18 mouse cellular contexts compared by ENCODE assay signal in the genomic region with DNA sequence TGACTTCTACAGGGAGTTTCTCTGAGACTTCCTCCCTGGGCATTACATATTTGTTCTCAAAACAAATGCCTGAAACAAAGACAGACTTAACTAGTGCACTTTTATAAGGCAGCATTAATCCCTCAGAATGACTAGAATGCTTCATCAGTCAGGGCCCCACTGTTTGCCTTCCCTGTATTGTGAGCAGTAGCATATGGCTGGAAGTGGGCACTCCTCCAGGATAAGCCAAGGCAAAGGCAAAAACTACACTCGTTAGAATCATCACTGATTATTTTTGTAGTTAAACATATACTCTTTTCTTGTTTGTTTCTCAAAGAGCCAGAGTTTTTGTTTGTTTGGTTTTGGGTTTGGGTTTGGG. TPM values are rescaled to one million over a fixed set of nuclear protein-coding genes. Genes with fewer than 3 reads are reported as not detected.
A peak's percentile ranks its signal among the peaks of the same experiment; 100 is the strongest.
DNase-seq lines count a peak whose midpoint lies in the region; ATAC-seq and TF ChIP-seq lines count a peak whose summit lies in the region.
"Had no signal": no experiment of that assay in that cellular context is flagged by ENCODE, and none has a peak within 500 bp of the region (broad histone marks: within the 10 kb centered on the region; RNA-seq: fewer than 3 reads in every experiment).

No protein-coding gene starts in this region.

- no peak for DNase-seq in lung, postnatal 0 days (ENCODE audit: low spot score)
- DNase-seq in lung, postnatal 36 days, result no peak
- DNase-seq in layer of hippocampus, postnatal 10 days (ENCODE audit: low spot score in 2 of 2), result no peak
- no peak for DNase-seq in left cerebral cortex, adult 8-10 months (ENCODE audit: low spot score in 2 of 2)
- DNase-seq: adrenal gland, postnatal 14 days; B cell, adult 2 months; cerebellum, postnatal 14 days; kidney, adult 9 months; left cerebral cortex, postnatal 4 days had no signal

- H3K9me3 ChIP-seq in forebrain, embryonic 16.5 days (ENCODE audit: control insufficient read depth, low read length), result no peaks in the 10 kb centered on the region
- H3K9me3 ChIP-seq in forebrain, embryonic 12.5 days, result no peaks in the 10 kb centered on the region
- H3K9me3 ChIP-seq in intestine, embryonic 15.5 days, result no peaks in the 10 kb centered on the region
- no peaks in the 10 kb centered on the region for H3K9me3 ChIP-seq in intestine, postnatal 0 days (ENCODE audit: control insufficient read depth)
- no peaks in the 10 kb centered on the region for H3K9me3 ChIP-seq in lung, postnatal 0 days (ENCODE audit: low read length)
- H3K9me3 ChIP-seq: liver, embryonic 15.5 days; megakaryocyte, embryonic 14.5 days; neural tube, embryonic 13.5 days had no signal

- no peaks in the 10 kb centered on the region; the same call in 1 of the 2 replicates for H3K4me1 ChIP-seq in forebrain, embryonic 16.5 days (replicated peaks; ENCODE audit: control insufficient read depth, insufficient read depth, low read length)
- H3K4me1 ChIP-seq in forebrain, embryonic 12.5 days, result peaks cover 5% of the 10 kb centered on the region; the same call in 1 of the 2 replicates
- peaks cover 7% of the 10 kb centered on the region; the same call in 1 of the 2 replicates for H3K4me1 ChIP-seq in intestine, embryonic 15.5 days (replicated peaks)
- 0 out of 2 replicates have a peak, but pooled peaks cover 5% of the 10 kb centered on the region for H3K4me1 ChIP-seq in intestine, postnatal 0 days (replicated peaks; ENCODE audit: control insufficient read depth, insufficient read depth, low read length)
- peaks cover 12% of the 10 kb centered on the region; the same call in 1 of the 2 replicates for H3K4me1 ChIP-seq in lung, postnatal 0 days (ENCODE audit: insufficient read depth, low read depth, low read length)
- H3K4me1 ChIP-seq: megakaryocyte, embryonic 14.5 days; neural tube, embryonic 13.5 days had no signal

- H3K4me3 ChIP-seq in forebrain, embryonic 16.5 days (replicated peaks; ENCODE audit: low read length), result no peak overlapping the region
- H3K4me3 ChIP-seq in forebrain, embryonic 12.5 days (replicated peaks), result no peak overlapping the region
- H3K4me3 ChIP-seq in intestine, embryonic 15.5 days (replicated peaks), result no peak overlapping the region
- no peak overlapping the region for H3K4me3 ChIP-seq in intestine, postnatal 0 days (ENCODE audit: low read depth, low read length)
- no peak overlapping the region for H3K4me3 ChIP-seq in lung, postnatal 0 days (ENCODE audit: low read depth, low read length)
- H3K4me3 ChIP-seq: liver, embryonic 15.5 days; megakaryocyte, embryonic 14.5 days; neural tube, embryonic 13.5 days had no signal

- TF ChIP-seq EP300 in lung, postnatal 0 days (IDR thresholded peaks at IDR 0.05), result no peak

- no peak for TF ChIP-seq CTCF in intestine, postnatal 0 days (IDR thresholded peaks at IDR 0.05; ENCODE audit: low read depth)
- TF ChIP-seq CTCF in lung, postnatal 0 days (IDR thresholded peaks at IDR 0.05), result no peak

- no peaks in the 10 kb centered on the region for H3K36me3 ChIP-seq in forebrain, embryonic 16.5 days (ENCODE audit: control insufficient read depth, insufficient read depth)
- no peaks in the 10 kb centered on the region for H3K36me3 ChIP-seq in forebrain, embryonic 12.5 days (replicated peaks)
- no peaks in the 10 kb centered on the region for H3K36me3 ChIP-seq in intestine, embryonic 15.5 days
- no peaks in the 10 kb centered on the region for H3K36me3 ChIP-seq in intestine, postnatal 0 days (ENCODE audit: control insufficient read depth, insufficient read depth)
- no peaks in the 10 kb centered on the region; the same call in 1 of the 2 replicates for H3K36me3 ChIP-seq in lung, postnatal 0 days (ENCODE audit: insufficient read depth, low read length)
- H3K36me3 ChIP-seq: liver, embryonic 15.5 days; neural tube, embryonic 13.5 days had no signal

- no peak overlapping the region for H3K9ac ChIP-seq in forebrain, embryonic 16.5 days (replicated peaks; ENCODE audit: low read depth, low read length)
- no peak overlapping the region for H3K9ac ChIP-seq in forebrain, embryonic 12.5 days
- H3K9ac ChIP-seq in intestine, embryonic 15.5 days, result no peak overlapping the region
- H3K9ac ChIP-seq in intestine, postnatal 0 days (ENCODE audit: low read depth, low read length), result no peak overlapping the region
- H3K9ac ChIP-seq in lung, postnatal 0 days (replicated peaks; ENCODE audit: low read depth), result no peak overlapping the region
- H3K9ac ChIP-seq: hindbrain, embryonic 14.5 days; liver, embryonic 15.5 days; neural tube, embryonic 13.5 days had no signal

- WGBS in forebrain, embryonic 16.5 days, result 8% methylated on average over 1 of the region's 1 CpGs
- 24% methylated on average over 1 of the region's 1 CpGs for WGBS in forebrain, embryonic 12.5 days
- WGBS in intestine, embryonic 15.5 days, result 14% methylated on average over 1 of the region's 1 CpGs
- 7% methylated on average over 1 of the region's 1 CpGs for WGBS in intestine, postnatal 0 days
- WGBS in lung, postnatal 0 days, result 8% methylated on average over 1 of the region's 1 CpGs

- H3K27me3 ChIP-seq in forebrain, embryonic 16.5 days (replicated peaks; ENCODE audit: control insufficient read depth, insufficient read depth, low read length), result no peaks in the 10 kb centered on the region
- 0 out of 2 replicates have a peak, but pooled peaks cover 7% of the 10 kb centered on the region for H3K27me3 ChIP-seq in forebrain, embryonic 12.5 days
- H3K27me3 ChIP-seq in intestine, embryonic 15.5 days (replicated peaks), result no peaks in the 10 kb centered on the region
- no peaks in the 10 kb centered on the region for H3K27me3 ChIP-seq in intestine, postnatal 0 days (replicated peaks; ENCODE audit: control insufficient read depth, insufficient read depth, low read length)
- no peaks in the 10 kb centered on the region for H3K27me3 ChIP-seq in lung, postnatal 0 days (replicated peaks; ENCODE audit: insufficient read depth, low read length)
- H3K27me3 ChIP-seq: liver, embryonic 15.5 days; neural tube, embryonic 13.5 days had no signal

- no peak overlapping the region for H3K27ac ChIP-seq in forebrain, embryonic 16.5 days (ENCODE audit: low read length)
- H3K27ac ChIP-seq in forebrain, embryonic 12.5 days, result no peak overlapping the region
- peak overlapping the region; percentile 56; the same call in 1 of the 2 replicates for H3K27ac ChIP-seq in intestine, embryonic 15.5 days
- H3K27ac ChIP-seq in intestine, postnatal 0 days (ENCODE audit: low read depth, low read length), result no peak overlapping the region
- peak overlapping the region; percentile 44; the same call in 1 of the 2 replicates for H3K27ac ChIP-seq in lung, postnatal 0 days (ENCODE audit: low read length)
- H3K27ac ChIP-seq: hindbrain, embryonic 14.5 days; liver, embryonic 15.5 days; neural tube, embryonic 13.5 days had no signal

- ATAC-seq in forebrain, embryonic 16.5 days, result peak; percentile 67; the same call in 1 of the 2 replicates
- ATAC-seq in forebrain, embryonic 12.5 days (ENCODE audit: low FRiP score), result no peak
- peak; percentile 73 for ATAC-seq in intestine, embryonic 15.5 days
- no peak for ATAC-seq in intestine, postnatal 0 days
- ATAC-seq in lung, postnatal 0 days, result peak; percentile 29; the same call in 1 of the 2 replicates

- no peak overlapping the region for H3K4me2 ChIP-seq in forebrain, embryonic 16.5 days (ENCODE audit: low read length)
- no peak overlapping the region for H3K4me2 ChIP-seq in forebrain, embryonic 12.5 days
- H3K4me2 ChIP-seq in intestine, embryonic 15.5 days (replicated peaks), result no peak overlapping the region
- no peak overlapping the region for H3K4me2 ChIP-seq in intestine, postnatal 0 days (replicated peaks; ENCODE audit: low read depth)
- H3K4me2 ChIP-seq in lung, postnatal 0 days (replicated peaks; ENCODE audit: low read depth, low read length), result no peak overlapping the region
- H3K4me2 ChIP-seq: hindbrain, embryonic 14.5 days; liver, embryonic 15.5 days; neural tube, embryonic 13.5 days had no signal

RNA-seq across cellular contexts. Expression of a gene that starts 11.0 kb away (rescaled TPM):
- polyA plus RNA-seq in forebrain, embryonic 16.5 days (2015; fragmentation: Nextera tagmentation; extraction: Ambion mirVana), result 34.9 and 50.3 TPM in 2 replicates
- 10.6 and 13.5 TPM in 2 replicates for polyA plus RNA-seq in forebrain, embryonic 12.5 days (2016; fragmentation: Nextera tagmentation; extraction: Ambion mirVana)
- polyA plus RNA-seq in intestine, embryonic 15.5 days (2015; fragmentation: Nextera tagmentation; extraction: Ambion mirVana), result 178 and 201 TPM in 2 replicates
- polyA plus RNA-seq in intestine, postnatal 0 days (2015; fragmentation: Nextera tagmentation; extraction: Ambion mirVana), result 141 and 154 TPM in 2 replicates
- polyA plus RNA-seq in lung, postnatal 0 days (2015; fragmentation: Nextera tagmentation; extraction: Ambion mirVana), result 1,087 and 1,202 TPM in 2 replicates
- 10 to 100 TPM; 40.8 to 40.9 TPM for total RNA-seq in layer of hippocampus, postnatal 10 days (2021)
- 10 to 100 TPM; 16.8 to 17.9 (median 16.9) TPM for total RNA-seq in left cerebral cortex, adult 8-10 months (2022)
- total RNA-seq: granulocyte monocyte progenitor cell, adult 5-6 weeks had no signal

RNA-seq across cellular contexts. Expression of a gene that starts 36.2 kb away (rescaled TPM):
- polyA plus RNA-seq in forebrain, embryonic 16.5 days (2015; fragmentation: Nextera tagmentation; extraction: Ambion mirVana), result 12.2 and 17.4 TPM in 2 replicates
- polyA plus RNA-seq in forebrain, embryonic 12.5 days (2016; fragmentation: Nextera tagmentation; extraction: Ambion mirVana), result 5.9 and 6.2 TPM in 2 replicates
- 21.5 and 23.2 TPM in 2 replicates for polyA plus RNA-seq in intestine, embryonic 15.5 days (2015; fragmentation: Nextera tagmentation; extraction: Ambion mirVana)
- polyA plus RNA-seq in intestine, postnatal 0 days (2015; fragmentation: Nextera tagmentation; extraction: Ambion mirVana), result 26.1 and 26.4 TPM in 2 replicates
- 318 and 355 TPM in 2 replicates for polyA plus RNA-seq in lung, postnatal 0 days (2015; fragmentation: Nextera tagmentation; extraction: Ambion mirVana)
- 10 to 100 TPM; 28.3 to 31.8 TPM for total RNA-seq in layer of hippocampus, postnatal 10 days (2021)
- total RNA-seq in left cerebral cortex, adult 8-10 months (2022), result 10 to 100 TPM; 31.2 to 35.7 (median 33.2) TPM

Comparison
In these comparisons a context has a peak if more than half of its experiments do, and no peak if none do; other contexts are left out.
1. ATAC-seq: peak in forebrain, embryonic 16.5 days (single experiment), intestine, embryonic 15.5 days (single experiment) and lung, postnatal 0 days (single experiment); none in forebrain, embryonic 12.5 days (single experiment) and intestine, postnatal 0 days (single experiment).
2. H3K27ac ChIP-seq: peak in intestine, embryonic 15.5 days (single experiment) and lung, postnatal 0 days (single experiment); none in forebrain, embryonic 16.5 days (single experiment), forebrain, embryonic 12.5 days (single experiment) and intestine, postnatal 0 days (single experiment).
3. RNA of a gene that starts 36.2 kb away (polyA plus RNA-seq): 318 to 355 TPM in lung, postnatal 0 days; 26.1 to 26.4 TPM in intestine, postnatal 0 days, 21.5 to 23.2 TPM in intestine, embryonic 15.5 days, 12.2 to 17.4 TPM in forebrain, embryonic 16.5 days and 5.9 to 6.2 TPM in forebrain, embryonic 12.5 days; every median in the first group is over 10 times any median in the second.